Mouse (Mus musculus) lung, embryonic 16.5 days (tissue): ENCODE measurements around the gene Syna. TPM values are rescaled to one million over a fixed set of nuclear protein-coding genes. Genes with fewer than 3 reads are reported as not detected.
A peak's percentile ranks its signal among the peaks of the same experiment; 100 is the strongest.

Source experiments
- ATAC-seq: fragments of 200-750 bp; cut with Nextera tagmentation; 2 replicates; pipeline ENCODE4 v1.8.0; 2017; ENCODE audit warnings: low read depth, mild to moderate bottlenecking, moderate library complexity
- H3K27ac ChIP-seq: fragments of 300-500 bp; sonication (generic); 2 replicates; pipeline ENCODE4 v1.5.1; 2014; ENCODE audit warnings: mild to moderate bottlenecking, control low read depth, low read length
- H3K27me3 ChIP-seq: fragments of 300-500 bp; sonication (generic); 2 replicates; pipeline ENCODE4 v1.6.1; 2014; ENCODE audit warnings: low read depth, low read length, mixed read lengths; ENCODE audit not compliant: control insufficient read depth, insufficient read depth
- H3K36me3 ChIP-seq: fragments of 300-500 bp; sonication (generic); 2 replicates; pipeline ENCODE4 v1.6.1; 2014; ENCODE audit warnings: low read length; ENCODE audit not compliant: control insufficient read depth, insufficient read depth
- H3K4me1 ChIP-seq: fragments of 300-500 bp; sonication (generic); replicated peaks from 2 replicates; pipeline ENCODE4 v1.6.1; 2014; ENCODE audit warnings: low read length, mixed read lengths; ENCODE audit not compliant: control insufficient read depth, insufficient read depth
- H3K4me2 ChIP-seq: fragments of 300-500 bp; sonication (generic); 2 replicates; pipeline ENCODE4 v1.6.1; 2014; ENCODE audit warnings: low read depth, low read length, control low read depth
- H3K4me3 ChIP-seq: fragments of 300-500 bp; sonication (generic); 2 replicates; pipeline ENCODE4 v1.5.1; 2014; ENCODE audit warnings: mild to moderate bottlenecking, low read length, control low read depth
- H3K9ac ChIP-seq: fragments of 300-500 bp; sonication (generic); 2 replicates; pipeline ENCODE4 v1.6.1; 2014; ENCODE audit warnings: low read length, control low read depth
- H3K9me3 ChIP-seq: fragments of 300-500 bp; sonication (generic); 2 replicates; pipeline ENCODE4 v1.6.1; 2016; ENCODE audit warnings: low read length; ENCODE audit not compliant: control insufficient read depth
- WGBS: fragments of 180-500 bp; shearing (Covaris S2); extraction: QIAGEN DNeasy Blood & Tissue Kit; methylation state at CpG from one replicate; pipeline ENCODE4 v1.1.7; 2014; 5-methylcytosine and 5-hydroxymethylcytosine counted together
- polyA plus RNA-seq: library from polyadenylated mRNA; unstranded; fragments of >200 nt; fragmentation: Nextera tagmentation; extraction: Ambion mirVana; gene quantifications from 2 replicates; pipeline ENCODE4 v1.2.1, GENCODE M21; 2015

Syna gene
- polyA plus RNA-seq, result 0.20 and 0.23 TPM in 2 replicates

GRCm38 (mm10) chr5:134560071-134560449 is at the start of gene Syna:
Gene Syna (minus strand): TSS chr5:134560171.
- 87% methylated on average over 7 of the region's 7 CpGs for whole genome bisulfite sequencing
- no peaks in the 10 kb centered on the region for H3K9me3 ChIP-seq
- H3K9ac ChIP-seq, result no peak within 1 kb of the TSS
- peaks cover 11% of the 10 kb centered on the region for H3K4me1 ChIP-seq
- no peaks in the 10 kb centered on the region for H3K27me3 ChIP-seq
- ATAC-seq, result no peak
- H3K4me3 ChIP-seq, result no peak within 1 kb of the TSS
- no peak within 1 kb of the TSS for H3K4me2 ChIP-seq
- H3K27ac ChIP-seq, result no peak within 1 kb of the TSS
- no peaks in the 10 kb centered on the region for H3K36me3 ChIP-seq

DNA sequence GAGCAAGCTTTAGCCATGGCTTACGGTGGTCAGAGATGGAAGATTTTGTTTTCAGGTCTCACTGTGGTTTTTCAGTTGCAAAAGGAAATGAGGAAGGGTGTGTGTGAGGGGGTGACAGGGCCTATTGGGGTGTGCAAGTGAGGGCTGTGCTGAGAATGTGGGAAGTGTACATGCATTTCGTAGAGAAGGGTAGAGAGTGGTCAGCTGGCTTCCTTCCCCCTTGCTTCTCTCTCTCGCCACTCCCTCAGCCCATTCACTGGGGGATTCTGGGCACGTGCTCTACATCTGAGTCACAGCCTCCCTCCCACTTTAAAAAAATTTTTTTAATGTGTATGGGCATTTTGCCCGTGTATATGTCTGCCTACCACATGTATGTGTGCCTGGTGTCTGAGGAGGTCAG is 47.1 kb upstream of the Syna start:
- no peak overlapping the region for H3K4me3 ChIP-seq
- no peak overlapping the region for H3K27ac ChIP-seq
- H3K4me2 ChIP-seq, result no peak overlapping the region
- no peaks in the 10 kb centered on the region for H3K4me1 ChIP-seq
- H3K36me3 ChIP-seq, result no peaks in the 10 kb centered on the region
- no peaks in the 10 kb centered on the region for H3K9me3 ChIP-seq
- peak; percentile 64 for ATAC-seq
- 51% methylated on average over 5 of the region's 5 CpGs for WGBS
- H3K27me3 ChIP-seq, result no peaks in the 10 kb centered on the region
- H3K9ac ChIP-seq, result no peak overlapping the region

DNA sequence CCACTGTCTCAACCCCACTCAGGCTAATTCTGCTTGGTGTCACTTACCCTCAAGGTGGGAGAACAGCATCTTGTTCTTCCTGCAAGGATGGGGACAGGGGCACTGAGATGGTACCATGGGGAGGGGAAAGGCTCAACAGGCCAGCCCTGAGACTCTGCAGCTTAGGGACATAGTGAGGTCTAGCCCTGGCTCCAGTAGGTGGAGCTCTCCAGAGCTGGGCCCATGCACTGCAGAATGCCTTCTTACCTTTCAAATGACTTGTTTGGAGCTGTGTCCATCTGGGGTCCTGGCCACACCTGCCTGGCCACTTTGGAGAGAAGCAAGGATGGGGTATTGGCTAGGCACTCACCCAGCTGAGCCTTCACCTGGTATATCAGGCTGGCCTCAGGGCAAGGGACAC is 46.3 kb upstream of the Syna start:
- Histone ChIP-seq H3K27me3 (no peaks in the 10 kb centered on the region), H3K4me3 (no peak overlapping the region), H3K4me1 (no peaks in the 10 kb centered on the region), H3K36me3 (no peaks in the 10 kb centered on the region), H3K27ac (no peak overlapping the region), H3K9ac (no peak overlapping the region), H3K9me3 (no peaks in the 10 kb centered on the region), H3K4me2 (no peak overlapping the region)
- ATAC-seq, result no peak

DNA sequence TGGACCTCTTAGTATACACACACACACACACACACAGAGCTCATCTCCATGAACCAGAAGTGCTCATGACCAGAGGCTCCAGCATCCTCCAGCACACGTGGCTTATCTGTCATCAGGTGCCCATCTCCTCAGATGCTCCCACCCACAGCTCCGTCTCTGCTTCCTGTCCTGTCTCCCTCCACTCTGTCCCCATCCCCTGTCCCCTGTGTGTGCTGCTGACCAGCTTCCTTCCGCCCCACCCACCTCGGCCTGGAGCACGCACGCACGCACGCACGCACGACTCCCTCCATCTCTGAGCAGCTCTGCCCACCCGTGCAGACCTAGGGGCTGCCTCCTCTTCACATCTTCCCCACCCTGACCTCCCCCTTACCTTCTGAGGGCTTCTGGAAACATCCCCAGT is 44.4 kb upstream of the Syna start:
- 71% methylated on average over 11 of the region's 11 CpGs for WGBS
- Histone ChIP-seq H3K36me3 (no peaks in the 10 kb centered on the region), H3K4me2 (no peak overlapping the region), H3K9ac (no peak overlapping the region), H3K27me3 (no peaks in the 10 kb centered on the region), H3K9me3 (no peaks in the 10 kb centered on the region), H3K27ac (no peak overlapping the region), H3K4me1 (no peaks in the 10 kb centered on the region), H3K4me3 (no peak overlapping the region)
- ATAC-seq, result no peak

- WGBS, result 80% methylated on average over 10 of the region's 10 CpGs
- no peak overlapping the region for H3K4me3 ChIP-seq
- no peak overlapping the region for H3K9ac ChIP-seq
These were observed 37.7 kb upstream of the Syna start for GRCm38 (mm10) chr5:134597711-134598110.

GRCm38 (mm10) chr5:134593093-134593492 is 33.1 kb upstream of the Syna start:
- Histone ChIP-seq H3K27me3 (no peaks in the 10 kb centered on the region), H3K4me2 (no peak overlapping the region), H3K4me1 (no peaks in the 10 kb centered on the region), H3K4me3 (no peak overlapping the region), H3K9me3 (no peaks in the 10 kb centered on the region), H3K36me3 (peaks cover 35% of the 10 kb centered on the region), H3K27ac (no peak overlapping the region), H3K9ac (no peak overlapping the region)
- no peak for ATAC-seq
- 76% methylated on average over 9 of the region's 9 CpGs for WGBS

More at GRCm38 (mm10) chr5:134597711-134598110, 37.7 kb upstream of the Syna start:
- Histone ChIP-seq H3K27ac (no peak overlapping the region), H3K36me3 (peaks cover 36% of the 10 kb centered on the region), H3K4me1 (no peaks in the 10 kb centered on the region), H3K4me2 (no peak overlapping the region), H3K27me3 (no peaks in the 10 kb centered on the region), H3K9me3 (no peaks in the 10 kb centered on the region)
- ATAC-seq, result no peak

DNA sequence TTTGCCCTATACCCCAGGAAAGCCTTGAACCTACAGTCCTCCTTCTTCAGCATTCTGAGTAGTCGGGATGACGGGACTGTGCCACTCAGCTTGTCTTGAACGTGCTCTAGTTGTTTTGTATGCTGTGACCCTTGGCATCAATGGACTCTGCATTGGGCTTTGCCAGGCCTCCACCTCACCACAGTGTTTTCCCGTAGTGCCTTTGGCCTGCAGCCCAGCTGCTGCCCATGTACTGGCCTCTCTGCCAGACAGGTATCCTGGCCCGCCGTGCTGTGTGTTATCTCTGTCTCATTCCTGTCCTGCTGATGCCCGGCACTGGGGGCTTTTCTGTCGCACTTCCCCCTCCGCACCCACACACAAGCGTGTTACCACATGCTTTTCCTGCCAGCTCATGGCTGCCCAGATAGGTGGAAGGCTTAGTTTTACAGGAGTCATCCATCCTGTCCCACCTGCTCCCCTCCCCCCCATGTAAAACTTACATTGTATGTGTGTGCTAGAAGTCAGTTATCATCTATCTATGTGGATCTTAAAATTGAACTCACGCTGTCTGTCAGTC is 32.1 kb upstream of the Syna start:
- Histone ChIP-seq H3K27me3 (no peaks in the 10 kb centered on the region), H3K4me3 (no peak overlapping the region), H3K4me2 (no peak overlapping the region), H3K9ac (no peak overlapping the region), H3K9me3 (no peaks in the 10 kb centered on the region), H3K27ac (no peak overlapping the region), H3K4me1 (no peaks in the 10 kb centered on the region), H3K36me3 (peaks cover 28% of the 10 kb centered on the region)
- no peak for ATAC-seq
- WGBS, result 89% methylated on average over 11 of the region's 11 CpGs

GRCm38 (mm10) chr5:134589900-134590299 is 29.9 kb upstream of the Syna start:
- no peaks in the 10 kb centered on the region for H3K4me1 ChIP-seq
- WGBS, result 82% methylated on average over 3 of the region's 3 CpGs
- peaks cover 16% of the 10 kb centered on the region for H3K36me3 ChIP-seq
- no peaks in the 10 kb centered on the region for H3K9me3 ChIP-seq
- ATAC-seq, result no peak
- no peak overlapping the region for H3K4me2 ChIP-seq
- H3K9ac ChIP-seq, result no peak overlapping the region
- no peak overlapping the region for H3K27ac ChIP-seq
- no peak overlapping the region for H3K4me3 ChIP-seq
- H3K27me3 ChIP-seq, result no peaks in the 10 kb centered on the region

- no peaks in the 10 kb centered on the region for H3K36me3 ChIP-seq
- no peak for ATAC-seq
- H3K9me3 ChIP-seq, result no peaks in the 10 kb centered on the region
- no peaks in the 10 kb centered on the region for H3K27me3 ChIP-seq
- H3K27ac ChIP-seq, result no peak overlapping the region
- peaks cover 9% of the 10 kb centered on the region for H3K4me1 ChIP-seq
- no peak overlapping the region for H3K9ac ChIP-seq
- WGBS, result 85% methylated on average over 5 of the region's 5 CpGs
- H3K4me2 ChIP-seq, result no peak overlapping the region
- no peak overlapping the region for H3K4me3 ChIP-seq
These were observed 24.8 kb upstream of the Syna start for GRCm38 (mm10) chr5:134584798-134585197.

GRCm38 (mm10) chr5:134583884-134584213 is 23.9 kb upstream of the Syna start:
- H3K27me3 ChIP-seq, result no peaks in the 10 kb centered on the region
- peak overlapping the region; percentile 94 for H3K4me2 ChIP-seq
- H3K4me3 ChIP-seq, result peak overlapping the region; percentile 99; the same call in 1 of the 2 replicates
- H3K9ac ChIP-seq, result peak overlapping the region; percentile 95; the same call in 1 of the 2 replicates
- H3K9me3 ChIP-seq, result no peaks in the 10 kb centered on the region
- no peaks in the 10 kb centered on the region for H3K36me3 ChIP-seq
- 70% methylated on average over 3 of the region's 3 CpGs for WGBS
- H3K4me1 ChIP-seq, result peaks cover 9% of the 10 kb centered on the region
- H3K27ac ChIP-seq, result no peak overlapping the region
- no peak for ATAC-seq
